Mouse (Mus musculus) ovary, postnatal 36 days (tissue): Measurements from ENCODE around the gene Stard3.

ENCODE experiments used
- DNase-seq: peaks from one replicate; pipeline ENCODE4 v3.0.0; 2022; ENCODE audit warnings: low spot score, mixed read lengths

The Stard3 gene

DNA sequence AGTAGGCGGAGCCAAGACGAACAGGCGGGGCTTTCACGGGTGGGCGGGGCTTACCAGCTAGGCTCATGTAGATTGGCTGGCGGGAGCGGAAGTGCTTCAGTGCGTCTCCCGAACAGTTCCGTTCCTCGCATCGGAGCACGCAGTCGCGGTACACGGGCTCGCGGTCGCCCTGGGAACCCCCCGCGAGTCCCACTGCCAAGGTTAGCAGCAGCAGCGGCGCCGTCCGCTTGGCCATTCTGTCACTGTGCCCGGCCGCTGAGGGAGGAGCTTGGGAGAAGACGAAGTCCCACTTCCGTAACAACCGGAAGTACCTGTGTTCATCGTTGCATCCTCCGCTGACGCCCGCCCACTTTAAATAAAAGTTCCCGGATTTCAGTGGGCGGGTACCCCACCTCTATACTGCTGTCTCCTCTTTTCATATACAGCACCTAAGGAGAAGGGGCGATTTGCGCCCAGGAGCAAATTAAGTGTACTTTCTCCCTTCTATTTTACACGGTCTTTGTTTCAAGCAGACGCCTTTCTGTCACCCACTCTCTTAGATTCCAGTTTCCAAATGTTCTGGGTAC, 42.1 kb downstream of the Stard3 start, which contains the start of gene Pgap3:
TSS of gene Pgap3 (minus strand) at position 330 of the 566 bp plus-strand sequence.
- DNase-seq, result peak; percentile 88

DNA sequence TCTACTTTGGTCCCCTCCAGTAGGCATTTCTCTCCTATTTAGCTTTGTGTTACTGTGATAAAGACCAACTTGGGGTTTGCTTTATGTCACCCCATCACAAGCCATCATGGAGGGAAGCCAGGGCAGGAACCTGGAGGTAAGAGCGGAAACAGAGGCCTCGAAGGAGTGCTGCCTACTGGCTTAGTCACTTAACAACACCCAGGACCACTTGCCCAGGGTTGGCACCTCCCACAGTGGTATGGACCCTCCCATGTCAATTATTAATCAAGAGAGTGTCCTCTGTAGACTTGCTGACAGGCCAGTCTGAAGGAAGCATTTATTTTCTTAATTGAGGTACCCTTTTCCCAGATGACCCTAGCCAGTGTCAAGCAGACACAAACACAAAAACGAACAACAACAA, 42.6 kb downstream of the Stard3 start:
- no peak for DNase-seq

DNA sequence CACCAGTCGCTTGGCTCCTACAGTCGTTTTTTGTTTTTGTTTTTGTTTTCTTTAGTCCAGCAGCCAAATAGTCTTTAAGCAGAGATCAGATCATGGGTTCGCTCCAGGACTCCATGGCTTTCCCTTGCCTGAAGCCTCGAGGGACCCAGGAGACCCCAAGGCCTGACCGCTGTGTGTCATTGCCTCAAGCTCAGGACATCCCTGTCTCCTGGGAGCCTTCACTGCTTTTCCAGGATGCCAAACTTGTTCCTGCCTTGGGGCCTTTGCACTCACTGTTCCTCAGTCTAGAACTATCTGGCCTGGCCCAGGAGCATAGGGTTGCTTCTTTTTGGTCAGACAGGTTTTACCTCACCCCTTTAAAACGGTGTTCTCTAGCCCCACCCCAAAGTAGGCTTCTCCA, 48.5 kb downstream of the Stard3 start:
- no peak for DNase-seq

DNA sequence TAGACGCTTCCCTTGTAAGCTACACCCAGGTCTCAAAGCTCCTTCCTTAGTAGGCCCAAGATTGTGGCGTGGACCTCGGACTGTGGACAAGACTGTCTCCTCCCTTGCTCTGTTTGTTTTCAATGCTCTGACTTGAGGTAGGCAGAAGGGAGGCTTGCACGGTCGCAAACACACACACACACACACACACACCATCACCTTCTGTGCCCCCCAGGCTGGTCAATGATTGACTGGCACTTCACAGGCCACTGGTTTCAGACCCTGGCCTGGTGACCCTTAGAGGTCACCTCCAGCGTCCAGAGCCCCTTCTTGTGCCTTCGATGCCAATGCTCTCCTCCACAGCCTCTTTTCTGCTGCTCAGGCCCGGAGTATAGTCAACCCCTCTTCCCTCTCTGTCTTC, 50.7 kb downstream of the Stard3 start:
- no peak for DNase-seq

DNA sequence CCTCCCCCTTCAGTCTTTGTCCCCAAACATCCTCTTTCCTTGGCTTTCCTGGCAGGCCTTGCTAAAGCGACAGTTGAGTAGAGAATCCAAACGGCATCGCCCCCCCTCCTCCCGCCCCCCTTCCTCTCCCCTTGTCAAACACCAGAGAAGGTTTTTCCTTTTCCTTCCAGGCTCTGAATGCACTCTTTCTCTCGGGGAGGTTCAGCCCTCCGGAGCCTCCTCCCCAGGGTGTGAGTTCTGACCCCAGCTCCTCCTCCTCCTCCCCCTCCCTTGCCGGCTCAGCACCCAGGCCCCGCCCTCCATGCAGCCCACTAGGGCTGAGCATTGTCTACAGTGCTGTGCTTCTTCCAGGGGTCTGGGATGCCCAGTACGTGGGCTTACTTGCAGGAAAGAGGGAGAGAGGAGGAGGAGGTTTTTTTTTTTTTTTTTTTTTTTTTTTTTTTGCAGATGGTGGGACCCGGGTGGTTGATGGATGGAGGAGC, 51.2 kb downstream of the Stard3 start:
- DNase-seq, result no peak

DNA sequence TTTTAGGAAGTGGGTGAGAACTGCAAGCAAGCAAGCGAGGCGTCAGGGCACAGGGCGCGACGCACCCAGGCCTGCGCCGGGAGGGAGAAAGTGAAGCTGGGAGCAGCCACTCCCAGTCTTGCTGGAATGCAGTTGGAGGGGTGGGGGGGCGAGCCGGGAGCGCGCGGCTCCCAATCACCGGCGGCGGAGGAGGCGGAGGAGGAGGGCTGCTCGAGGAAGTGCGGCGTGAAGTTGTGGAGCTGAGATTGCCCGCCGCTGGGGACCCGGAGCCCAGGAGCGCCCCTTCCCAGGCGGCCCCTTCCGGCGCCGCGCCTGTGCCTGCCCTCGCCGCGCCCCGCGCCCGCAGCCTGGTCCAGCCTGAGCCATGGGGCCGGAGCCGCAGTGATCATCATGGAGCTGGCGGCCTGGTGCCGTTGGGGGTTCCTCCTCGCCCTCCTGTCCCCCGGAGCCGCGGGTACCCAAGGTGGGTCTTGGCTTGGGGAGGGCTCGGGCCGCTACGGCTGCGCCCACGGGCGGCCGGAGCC, 54.2 kb downstream of the Stard3 start, which contains the start of gene Erbb2:
TSS of gene Erbb2 (plus strand) at position 198 of the 524 bp plus-strand sequence.
- DNase-seq, result peak; percentile 81

DNA sequence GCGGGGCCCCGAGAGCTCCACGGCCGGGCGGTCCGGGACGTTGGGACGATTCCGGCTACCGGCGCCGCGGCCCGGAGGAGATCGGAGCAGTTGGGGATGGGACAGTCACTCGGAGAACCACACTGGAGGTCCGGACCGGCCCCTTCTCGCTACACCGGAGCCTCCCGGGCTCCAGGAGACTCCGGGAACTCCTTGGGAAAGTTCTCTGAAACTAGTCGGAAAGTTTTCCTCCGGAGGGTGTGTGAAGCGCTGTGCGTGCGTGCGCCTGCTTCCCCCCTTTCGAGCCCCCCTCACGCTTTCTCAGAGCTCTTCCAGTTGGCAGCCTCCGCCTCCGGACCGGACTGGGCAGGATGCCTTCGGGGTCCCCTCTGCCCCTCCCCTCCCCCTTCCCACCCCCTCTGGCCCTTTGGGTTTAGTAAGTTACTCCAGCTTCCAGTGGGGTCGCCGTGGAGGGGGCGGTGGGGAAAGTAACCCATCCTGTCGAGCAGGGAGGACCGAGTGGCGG, 54.7 kb downstream of the Stard3 start:
- peak; percentile 39 for DNase-seq

DNA sequence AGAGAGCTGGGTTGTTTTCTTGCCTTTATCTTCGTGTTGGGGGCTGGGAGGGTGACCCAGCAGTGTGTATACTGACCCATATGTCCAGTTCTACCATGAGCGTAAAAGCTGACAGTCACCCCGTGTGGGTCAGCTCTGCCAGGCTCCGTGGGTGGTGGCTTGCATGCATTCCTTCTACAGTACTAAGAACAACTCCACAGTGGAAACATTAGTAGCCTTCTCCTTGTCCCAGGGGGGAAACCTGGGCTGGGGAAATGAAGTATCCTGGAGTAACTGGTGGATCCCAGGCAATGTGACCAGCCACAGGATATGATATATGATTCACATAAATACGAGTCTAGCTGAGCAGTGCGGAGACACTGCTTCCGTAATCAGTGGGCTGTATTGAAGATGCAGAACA, 55.6 kb downstream of the Stard3 start:
- DNase-seq, result no peak

DNA sequence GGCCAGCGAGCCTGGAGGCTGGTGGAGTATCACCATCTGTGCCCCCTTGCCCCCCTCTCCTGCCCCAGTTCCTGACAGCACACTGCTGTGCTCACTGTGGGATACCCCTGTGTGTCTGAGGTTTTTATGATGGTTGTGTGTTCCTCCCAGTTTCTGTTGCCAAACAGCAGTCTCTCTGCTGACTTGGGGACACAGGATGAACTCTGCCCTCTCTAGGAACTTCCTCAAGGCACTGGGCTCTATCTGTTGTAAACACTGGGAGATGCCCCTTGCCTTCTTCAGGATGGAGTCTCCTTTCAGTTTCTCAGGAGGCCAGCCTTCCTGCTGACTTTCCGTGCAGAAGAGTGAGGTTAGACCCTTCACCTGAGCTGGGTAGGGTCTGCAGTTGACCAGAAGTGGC, 56.0 kb downstream of the Stard3 start:
- no peak for DNase-seq

DNA sequence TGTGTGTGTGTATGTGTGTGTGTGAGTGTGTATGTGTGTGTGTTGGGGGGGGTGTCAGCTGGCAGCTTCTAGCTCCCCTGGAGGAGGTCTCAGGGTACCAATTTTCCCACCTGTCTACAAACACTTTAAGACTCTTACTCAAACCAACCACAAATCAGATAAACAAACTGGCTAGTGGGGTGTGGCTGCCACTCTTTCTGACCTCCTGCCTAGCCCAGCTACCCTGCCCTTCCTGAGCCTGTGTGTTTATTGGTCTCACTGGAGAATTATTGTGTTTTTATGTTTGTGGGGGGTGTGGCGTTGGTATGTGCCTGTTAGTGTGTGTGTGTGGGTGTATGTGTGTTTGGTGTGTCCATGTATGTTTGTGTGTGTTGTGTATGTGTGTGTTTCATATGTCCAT, 58.9 kb downstream of the Stard3 start:
- no peak for DNase-seq

DNA sequence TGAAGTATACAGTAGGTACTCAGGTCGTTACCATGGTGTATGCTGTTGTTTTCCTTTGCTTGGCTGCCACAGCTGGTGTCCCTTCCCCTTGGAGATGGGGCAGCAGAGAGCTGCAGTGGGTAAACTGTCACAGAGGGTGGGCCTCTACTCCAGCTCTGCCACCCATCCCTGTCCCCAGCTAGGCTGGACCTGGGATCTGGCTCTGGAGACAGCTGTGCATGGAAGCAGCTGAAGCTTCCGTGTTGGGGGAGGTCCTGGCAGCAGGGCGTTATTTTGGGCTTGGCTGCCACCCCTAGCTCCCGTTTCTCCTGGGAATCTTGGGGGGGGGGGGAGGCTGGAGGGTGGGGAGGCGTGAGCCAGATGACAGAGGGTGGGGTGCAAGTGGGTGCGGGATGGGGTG, 60.1 kb downstream of the Stard3 start:
- DNase-seq, result no peak

DNA sequence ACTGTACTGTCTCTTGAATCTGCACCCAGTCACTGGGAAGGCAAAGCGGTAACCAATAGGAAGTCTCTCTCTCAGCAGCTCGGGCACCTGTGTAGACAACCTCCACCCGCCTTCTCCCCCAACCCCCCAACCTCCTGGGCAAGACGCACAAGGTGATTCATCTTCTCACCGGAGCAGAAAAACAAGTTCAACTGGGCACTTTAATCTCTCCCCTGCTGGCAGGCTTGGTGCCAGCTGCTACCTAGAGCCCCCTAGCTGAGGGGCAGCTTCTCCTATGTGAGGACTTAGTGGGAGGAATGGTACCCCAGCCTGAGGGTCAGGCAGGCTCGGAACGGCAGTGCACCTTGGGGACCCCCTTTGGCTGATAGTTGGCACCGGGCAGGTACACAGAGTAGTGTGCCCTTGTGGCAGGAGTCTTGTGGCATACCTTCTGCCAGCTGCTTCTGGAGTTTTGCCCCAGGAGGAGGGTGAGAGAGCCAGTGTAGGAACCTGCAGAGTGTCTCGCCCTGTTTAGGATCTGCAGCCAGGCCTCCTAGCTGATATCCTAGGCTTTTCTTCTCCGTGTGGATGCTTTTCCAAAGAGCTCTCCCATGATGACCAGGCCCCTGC, 60.9 kb downstream of the Stard3 start:
- no peak for DNase-seq

DNA sequence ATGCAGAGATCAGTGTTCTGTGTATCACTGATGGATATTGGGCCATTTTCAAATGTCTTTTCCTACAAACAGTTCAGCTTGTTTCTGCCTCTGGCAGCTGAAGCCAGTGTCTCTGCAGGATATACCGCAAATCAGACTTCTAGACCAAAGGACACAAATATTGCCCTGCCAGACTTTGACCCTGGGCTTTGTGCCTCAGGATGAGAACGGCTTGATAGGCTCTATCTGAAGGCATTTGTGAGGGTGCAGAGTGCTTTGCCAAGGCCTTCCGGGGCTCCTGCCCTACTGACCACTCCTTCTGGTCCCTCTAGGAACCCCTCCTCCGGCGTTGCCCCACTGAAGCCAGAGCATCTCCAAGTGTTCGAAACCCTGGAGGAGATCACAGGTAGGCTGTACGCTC, 68.4 kb downstream of the Stard3 start:
- DNase-seq, result no peak

DNA sequence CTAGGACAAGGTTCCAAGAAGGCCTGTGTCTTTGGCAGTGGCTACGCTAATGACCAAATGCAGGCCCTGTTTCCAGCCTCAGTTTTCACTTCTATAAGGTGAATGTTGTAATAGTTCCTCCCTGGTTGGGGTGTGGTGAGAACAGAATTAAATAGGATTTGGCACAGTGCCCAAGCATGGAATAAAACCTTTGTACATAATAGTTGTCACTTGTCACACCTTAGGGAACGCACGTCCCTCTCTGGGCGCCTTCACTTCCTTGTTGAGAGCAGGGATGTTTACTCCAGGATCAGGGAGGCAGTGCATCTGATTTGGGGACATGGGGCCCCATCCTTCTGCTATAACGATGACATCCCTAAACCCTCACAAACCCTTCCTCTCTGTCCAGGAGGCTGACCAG, 70.3 kb downstream of the Stard3 start:
- DNase-seq, result no peak
